Mouse (Mus musculus) heart, adult 8-10 months (tissue): Measurements from ENCODE around the gene Caskin1. TPM values are rescaled to one million over a fixed set of nuclear protein-coding genes. Genes with fewer than 3 reads are reported as not detected.
A peak's percentile ranks its signal among the peaks of the same experiment; 100 is the strongest.

Experiments
- DNase-seq: peaks from one replicate; pipeline ENCODE4 v3.0.0; 2022; ENCODE audit warnings: low spot score
- total RNA-seq, 4 experiments: library from RNA; stranded (reverse); gene quantifications; 2 replicates each; pipeline ENCODE4 v1.2.4; 2022

Caskin1 gene
- total RNA-seq, 4 experiments from 2014 or later = 0.16 to 0.23 (median 0.19) TPM

DNA sequence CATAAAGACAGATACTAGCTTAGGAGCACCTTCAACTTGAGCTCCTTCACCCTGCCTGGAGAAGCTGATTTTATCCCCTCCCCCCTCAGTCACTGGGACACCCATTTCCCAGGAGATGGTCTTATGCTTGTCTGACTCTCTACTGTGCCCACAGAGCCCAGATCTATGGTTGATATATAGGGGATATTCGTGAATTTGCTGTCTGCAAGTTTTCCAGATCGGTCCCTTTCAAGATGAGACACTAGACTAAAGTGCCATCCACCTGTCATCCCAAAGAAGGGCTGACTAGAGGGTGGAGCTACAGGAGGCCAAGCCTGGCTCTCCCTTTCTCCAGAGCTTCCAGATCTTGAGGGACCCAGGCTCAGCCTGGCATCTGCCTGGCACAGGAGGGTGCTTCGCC is 42.7 kb downstream of the Caskin1 start:
- no peak for DNase-seq

DNA sequence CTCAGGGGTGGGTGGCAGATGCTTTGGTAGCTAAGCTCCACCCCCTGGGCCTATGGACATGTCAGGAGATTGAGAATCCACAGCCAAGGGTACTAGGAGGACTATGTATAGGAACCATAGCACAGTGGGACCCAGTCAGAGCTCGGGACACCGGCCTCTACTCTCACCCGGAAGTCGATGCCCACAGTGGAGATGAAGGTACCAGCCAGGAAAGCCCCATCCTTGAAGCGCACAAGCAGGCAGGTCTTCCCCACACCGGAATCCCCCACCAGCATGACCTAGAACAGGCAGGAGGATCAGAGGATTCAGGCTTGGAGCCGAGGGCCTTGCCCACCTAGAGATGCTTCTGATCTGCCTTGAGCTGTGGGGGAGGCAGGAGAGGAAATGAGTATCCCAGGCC is 43.6 kb downstream of the Caskin1 start:
- no peak for DNase-seq

DNA sequence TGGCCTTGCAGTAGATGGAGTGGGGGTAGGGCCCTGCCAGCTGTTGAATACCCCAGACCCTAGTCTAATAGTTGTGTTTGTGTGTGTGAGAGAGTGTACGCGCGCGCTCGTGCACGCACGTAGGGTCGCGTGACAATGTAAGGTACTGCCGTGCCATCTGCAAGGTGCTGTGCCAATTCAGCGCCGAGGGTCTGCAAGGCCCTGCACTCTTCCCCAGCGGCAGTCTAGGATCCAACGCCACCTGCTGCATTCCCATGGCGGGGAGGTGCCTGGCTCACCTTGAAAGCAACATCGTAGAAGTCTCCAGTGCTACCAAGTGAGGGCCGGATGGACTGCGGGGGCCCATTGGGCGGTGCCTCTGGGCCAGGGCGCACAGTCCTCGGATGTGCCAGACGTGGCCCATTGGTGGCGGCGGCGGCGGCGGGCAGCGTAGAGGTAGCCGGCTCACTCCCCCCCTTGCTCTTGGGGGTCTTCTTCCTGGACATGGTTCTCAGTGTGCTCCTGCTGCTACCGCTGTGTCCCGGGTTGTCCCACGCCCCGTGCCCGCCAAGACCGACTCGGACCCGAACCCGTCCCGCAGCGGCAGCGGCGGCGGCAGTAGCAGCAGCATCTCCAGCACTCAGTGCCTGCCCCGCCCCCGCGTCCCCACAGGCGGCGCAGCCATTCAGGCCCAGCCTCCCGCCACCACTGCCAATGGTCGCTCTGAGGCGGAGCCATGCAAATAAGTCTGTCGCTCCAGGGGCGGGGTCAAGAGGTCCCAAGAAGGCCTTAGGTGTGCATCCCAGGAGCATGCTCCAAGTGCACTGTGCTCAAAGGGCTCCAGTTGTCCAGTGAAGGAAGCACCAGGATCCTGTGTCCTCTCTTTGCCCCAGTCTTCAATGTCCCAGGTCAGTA is 44.9 kb downstream of the Caskin1 start:
- peak; percentile 71 for DNase-seq

DNA sequence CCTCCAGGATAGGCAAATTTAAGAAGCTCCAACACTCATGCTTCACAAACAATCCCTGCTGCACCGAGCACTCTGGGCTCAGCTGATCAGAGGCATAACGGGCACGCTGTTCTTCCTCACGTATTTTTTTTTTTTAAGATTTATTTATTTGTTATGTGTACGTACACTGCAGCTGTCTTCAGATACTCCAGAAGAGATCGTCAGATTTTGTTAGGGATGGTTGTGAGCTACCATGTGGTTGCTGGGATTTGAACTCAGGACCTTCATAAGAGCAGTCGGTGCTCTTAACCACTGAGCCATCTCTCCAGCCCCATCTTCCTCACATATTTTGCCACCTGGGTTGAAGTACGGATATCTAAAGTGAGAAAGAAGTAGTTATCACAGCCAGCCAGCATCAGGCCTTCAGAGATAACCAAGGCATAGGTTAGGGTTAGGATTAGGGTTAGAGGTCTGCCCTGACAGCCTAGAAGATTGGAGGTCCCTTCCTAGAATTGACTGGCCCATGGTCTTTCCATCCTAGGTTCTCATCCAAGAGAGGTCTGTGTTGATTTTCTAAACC is 45.8 kb downstream of the Caskin1 start, which contains the start of gene Rab26:
Gene Rab26, minus strand, starts transcription at position 51 of the 559 bp plus-strand sequence.
- DNase-seq = no peak

DNA sequence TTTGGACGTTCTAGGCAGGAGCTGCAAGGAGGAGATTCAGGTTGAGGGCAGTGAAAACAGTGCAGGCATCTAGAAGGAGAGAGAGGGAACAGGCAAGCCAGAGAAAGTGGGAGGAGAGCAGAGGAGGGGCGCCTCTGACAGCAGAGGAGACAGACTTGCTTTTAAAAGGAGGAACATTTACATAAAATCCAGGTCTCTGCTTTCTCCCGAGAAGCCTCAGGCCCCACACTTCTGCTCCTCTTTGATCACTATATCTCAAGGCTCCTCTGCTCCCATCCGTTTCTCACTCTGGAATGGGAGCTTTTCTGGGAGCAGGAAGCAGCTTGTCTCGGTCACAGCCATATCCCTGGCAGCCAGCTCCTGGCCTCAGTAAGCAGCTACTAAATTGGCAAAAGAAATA is 46.9 kb downstream of the Caskin1 start:
- no peak for DNase-seq

DNA sequence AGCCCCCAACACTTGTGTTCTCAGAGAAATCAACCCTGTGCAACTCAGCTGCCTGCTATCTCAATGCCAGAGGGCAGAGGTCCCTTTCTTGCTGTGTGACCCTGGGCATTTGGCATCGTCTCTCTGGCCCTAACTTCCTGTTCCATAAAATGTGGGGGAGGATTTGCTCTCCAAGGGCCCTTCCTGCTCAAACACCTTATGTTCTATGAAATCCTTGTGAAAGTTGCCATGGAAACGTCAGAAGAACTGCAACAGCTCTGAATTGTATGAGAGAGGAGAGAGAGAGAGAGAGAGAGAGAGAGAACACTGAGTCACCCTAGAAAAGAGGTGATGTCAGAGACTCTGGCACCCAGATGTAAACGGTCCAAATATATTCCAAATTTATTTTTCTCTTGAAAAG is 49.1 kb downstream of the Caskin1 start:
- no peak for DNase-seq

DNA sequence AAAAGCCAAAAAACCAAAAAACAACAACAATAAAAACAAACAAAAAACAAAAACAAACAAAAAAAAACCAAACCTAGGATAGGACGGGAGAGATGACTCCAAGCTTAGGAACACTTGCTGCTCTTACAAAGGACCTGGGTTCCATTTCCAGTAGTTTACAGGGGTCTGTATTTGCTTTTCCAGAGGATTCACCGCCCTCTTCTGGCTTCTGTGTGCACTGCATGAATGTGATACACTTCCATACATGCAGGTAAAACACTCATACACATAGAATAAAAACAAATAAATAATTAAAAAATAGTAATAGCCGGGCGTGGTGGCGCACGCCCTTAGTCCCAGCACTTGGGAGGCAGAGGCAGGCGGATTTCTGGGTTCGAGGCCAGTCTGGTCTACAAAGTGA is 50.5 kb downstream of the Caskin1 start:
- no peak for DNase-seq

DNA sequence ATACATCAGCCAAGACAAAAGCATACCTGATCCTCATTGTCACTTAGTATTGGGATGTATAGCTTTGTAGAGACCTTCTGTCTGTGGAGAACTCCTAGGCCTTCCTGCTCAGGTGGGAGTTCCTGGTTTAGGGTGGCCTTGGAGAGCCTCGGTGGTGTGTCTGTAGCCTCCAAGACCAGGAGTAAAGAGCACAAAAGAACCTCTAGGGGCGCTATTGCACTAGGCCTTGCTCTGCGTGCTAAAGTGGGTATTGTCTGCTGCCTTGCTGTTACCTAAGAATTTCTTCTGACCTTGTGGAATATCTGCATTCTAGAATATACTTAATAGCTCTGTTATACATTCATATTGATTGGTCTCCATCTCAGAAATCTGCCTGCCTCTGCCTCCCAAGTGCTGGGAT is 52.0 kb downstream of the Caskin1 start:
- peak; percentile 60 for DNase-seq

DNA sequence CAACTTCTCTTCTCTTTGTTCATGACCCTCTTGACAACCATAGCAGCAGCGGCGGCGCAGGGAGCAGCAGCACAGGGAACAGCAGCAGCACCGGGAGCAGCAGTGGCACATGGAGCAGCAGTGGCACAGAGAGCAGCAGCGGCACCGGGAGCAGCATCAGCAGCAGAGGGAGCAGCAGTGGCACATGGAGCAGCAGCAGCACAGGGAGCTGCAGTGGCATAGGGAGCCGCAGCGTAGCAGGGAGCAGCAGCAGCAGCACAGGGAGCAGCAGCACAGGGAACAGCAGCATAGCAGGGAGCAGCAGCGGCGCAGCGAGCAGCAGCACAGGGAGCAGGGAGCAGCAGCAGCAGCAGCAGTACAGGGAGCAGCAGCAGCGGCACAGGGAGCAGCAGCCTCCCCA is 56.2 kb downstream of the Caskin1 start:
- no peak for DNase-seq

DNA sequence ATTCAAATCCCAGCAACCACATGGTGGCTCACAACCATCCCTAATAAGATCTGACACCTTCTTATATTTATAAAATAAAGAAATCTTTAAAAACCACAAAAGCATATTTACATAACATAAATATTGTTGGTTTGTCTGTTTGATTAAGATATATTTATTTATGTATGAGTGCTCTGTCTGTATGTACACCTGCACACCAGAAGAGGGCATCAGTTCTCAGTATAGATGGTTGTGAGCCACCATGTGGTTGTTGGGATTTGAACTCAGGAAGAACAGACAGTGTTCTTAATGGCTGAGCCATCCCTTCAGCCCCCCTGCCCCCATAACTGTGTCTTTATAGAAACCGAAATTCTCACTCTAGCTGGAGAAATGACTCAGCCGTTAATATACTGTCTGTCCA is 56.8 kb downstream of the Caskin1 start:
- DNase-seq = no peak

DNA sequence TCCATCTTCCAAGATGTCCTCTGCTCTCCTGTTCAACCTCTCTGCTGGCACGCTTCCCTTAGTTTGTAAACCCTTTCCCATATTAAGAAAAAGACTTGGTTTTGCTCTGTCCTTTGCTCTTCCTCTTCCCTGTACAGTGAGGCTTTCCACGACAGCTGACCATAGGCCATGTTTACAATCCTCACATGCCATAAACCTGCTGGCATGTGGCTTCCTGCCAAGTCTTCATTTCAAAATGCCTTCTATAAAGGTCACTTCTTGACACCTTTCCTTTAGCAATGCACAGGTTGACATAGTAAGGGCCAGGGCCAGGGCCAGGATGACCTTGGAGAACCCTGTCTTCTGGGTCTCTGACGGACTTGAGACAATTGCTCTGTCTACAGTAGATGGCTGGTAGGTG is 57.8 kb downstream of the Caskin1 start:
- DNase-seq = no peak

DNA sequence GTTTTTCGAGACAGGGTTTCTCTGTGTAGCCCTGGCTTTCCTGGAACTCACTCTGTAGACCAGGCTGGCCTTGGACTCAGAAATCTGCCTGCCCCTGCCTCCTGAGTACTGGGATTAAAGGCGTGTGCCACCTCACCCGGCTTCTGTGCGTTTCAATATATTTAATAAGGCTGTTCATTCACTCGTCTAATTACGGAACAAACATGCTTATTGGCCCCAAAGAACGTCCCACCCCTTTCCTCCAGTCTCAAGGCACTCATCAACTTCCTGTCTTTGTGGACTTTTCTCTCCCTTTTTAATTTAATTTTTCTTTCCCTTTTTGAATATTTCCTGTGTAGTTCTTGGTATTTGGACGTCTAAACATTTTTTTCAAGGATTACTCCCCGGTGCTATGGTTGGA is 60.0 kb downstream of the Caskin1 start:
- peak; percentile 42 for DNase-seq

DNA sequence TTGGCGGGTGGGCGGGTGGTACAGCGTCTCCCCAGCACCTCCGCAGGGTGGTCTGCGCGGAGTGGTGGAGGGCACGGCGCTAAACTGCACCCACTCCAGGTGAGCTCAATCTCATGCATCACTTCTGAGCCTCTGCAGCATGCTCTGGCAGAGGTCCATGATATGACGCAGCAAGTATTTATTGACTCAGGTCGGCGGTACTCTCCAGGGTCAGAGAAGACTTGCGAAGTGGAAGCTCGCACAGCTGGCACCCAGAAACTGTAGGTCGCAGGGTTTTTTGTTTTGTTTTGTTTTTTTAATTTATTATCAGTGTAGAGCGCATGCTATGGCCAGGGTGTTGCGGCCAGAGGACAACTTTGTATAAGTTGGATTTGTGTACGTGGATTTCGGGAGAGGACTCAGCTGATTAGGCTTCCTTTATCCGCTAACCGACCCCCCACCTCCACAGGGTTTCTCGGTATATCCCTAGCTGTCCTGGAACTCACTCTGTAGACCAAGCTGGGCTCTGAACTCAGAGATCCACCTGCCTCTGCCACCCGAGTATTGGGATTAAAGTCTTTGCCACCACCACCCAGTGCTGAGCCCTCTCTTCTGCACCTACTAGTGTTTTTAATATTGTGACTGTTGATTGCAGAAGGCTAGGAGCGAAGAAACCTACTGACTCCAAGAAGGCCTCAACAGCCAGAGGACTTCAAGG is 60.7 kb downstream of the Caskin1 start:
- DNase-seq = peak; percentile 72

DNA sequence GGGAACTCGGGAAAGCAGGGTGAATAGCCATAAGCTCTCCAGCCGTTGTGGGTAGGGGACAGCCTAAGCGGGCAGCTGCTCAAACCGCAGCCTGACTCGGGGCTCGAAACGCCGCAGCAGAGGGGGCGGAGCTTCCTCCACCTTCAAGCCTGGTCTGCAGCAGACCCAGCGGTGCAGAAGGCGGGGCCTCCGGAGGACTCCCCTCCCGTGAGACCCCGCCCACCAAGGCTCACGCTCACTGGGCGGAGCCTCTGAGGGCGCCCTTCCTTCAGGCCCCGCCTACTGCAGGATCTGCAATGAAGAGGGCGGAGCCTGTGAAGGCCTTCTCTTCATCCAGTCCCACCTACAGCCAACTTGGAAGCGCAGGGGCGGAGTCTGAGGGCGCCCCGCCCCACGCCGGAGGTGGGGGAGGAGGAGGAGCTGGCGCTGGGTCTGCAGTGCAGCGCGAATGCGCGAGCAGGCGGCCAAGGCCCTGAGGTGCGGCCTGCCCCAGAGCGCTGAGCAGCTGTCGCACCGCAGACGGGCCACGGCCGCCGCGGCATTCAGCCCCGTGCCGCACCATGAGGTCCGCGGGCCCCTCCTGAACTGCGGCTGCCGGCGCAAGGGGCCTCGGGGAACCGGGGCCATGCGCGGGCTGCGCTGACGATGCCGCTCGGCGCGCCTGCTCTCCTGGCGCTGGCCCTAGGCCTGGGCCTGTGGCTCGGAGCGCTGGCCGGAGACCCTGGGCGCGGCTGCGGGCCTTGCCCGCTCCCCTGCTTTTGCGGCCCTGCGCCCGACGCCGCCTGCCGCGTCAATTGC is 61.4 kb downstream of the Caskin1 start, which contains the start of gene Pkd1:
Gene Pkd1, plus strand, starts transcription at position 217 of the 798 bp plus-strand sequence.
- DNase-seq = peak; percentile 98

DNA sequence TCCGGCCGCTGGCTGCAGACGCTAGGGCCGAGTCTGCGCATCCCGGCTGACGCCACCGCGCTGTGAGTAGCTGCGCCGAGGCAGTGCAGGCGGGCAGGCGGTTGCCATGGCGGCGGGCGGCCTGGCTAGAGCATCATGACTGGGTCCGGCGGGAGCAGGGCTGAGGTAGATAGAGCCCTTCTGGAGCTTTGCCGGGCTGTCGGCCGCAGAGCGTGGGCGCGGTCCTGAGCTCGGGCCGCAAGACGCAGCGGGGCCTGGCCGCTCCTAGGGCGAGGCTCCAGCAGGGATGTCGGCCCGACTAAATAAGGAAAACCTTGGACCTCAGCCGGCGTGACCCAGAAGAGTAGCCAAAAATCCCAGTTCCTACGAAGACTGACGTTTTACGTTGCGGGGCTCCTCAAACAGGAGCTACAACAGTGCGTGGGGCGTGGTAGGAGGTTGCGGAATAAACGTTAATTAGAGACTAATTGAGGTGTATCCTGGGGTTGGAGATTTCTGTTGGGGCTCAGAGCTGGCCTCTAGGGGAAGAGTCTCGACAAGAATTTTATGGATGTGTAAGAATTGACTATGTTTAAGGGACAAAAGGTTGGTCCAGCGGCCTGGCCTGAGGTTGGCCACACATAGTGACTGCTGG is 62.1 kb downstream of the Caskin1 start:
- peak; percentile 76 for DNase-seq

DNA sequence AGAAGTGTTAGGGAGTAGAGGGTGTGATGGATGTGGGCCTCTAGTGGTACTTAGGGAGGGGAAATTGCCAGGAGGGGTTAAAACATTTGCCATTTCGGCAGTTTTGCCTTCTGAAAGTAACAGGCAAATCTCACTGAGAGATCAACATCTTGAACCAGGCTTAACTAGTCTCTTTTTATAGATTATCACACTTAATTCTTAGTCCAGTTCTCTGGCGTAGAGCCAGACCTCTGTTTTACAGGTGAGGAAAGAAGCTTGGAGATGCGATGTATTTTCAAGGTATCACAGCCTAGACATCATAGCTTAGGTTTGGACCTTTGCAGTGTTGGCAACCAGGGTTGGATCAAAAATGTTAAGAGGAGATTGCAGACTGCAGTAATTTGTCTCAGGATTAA is 62.6 kb downstream of the Caskin1 start:
- DNase-seq = no peak

DNA sequence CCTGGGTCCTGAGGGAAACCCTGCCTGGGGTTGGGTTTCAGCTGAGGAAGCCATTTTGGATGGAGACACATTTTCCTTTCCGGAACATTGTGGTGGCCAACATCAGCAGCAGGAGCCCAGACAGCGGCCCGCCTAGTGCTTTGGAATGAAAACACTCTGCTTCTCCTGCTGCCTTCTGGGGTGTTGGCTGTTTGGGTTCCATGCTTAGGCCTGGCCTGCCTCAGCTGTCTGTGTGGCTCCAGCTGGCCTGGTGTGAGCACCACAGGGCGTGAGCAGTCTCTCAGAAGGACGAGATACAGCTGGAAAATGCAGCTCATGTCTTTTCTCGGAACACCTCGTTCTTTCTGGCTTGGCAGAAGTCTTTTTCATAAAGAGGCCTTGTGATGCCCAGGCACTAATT is 68.7 kb downstream of the Caskin1 start:
- DNase-seq = peak; percentile 73
